Mouse (Mus musculus) midbrain, embryonic 16.5 days (tissue): ENCODE measurements around the gene Wnt1. TPM values are rescaled to one million over a fixed set of nuclear protein-coding genes. Genes with fewer than 3 reads are reported as not detected.
"Not testable (repeated sequence)": the region's sequence is repeated elsewhere in the genome, so short reads cannot be mapped to it uniquely, and the experiment has no call there.

Experiments
- ATAC-seq: fragments of 200-750 bp; cut with Nextera tagmentation; 2 replicates; pipeline ENCODE4 v1.8.0; 2017; ENCODE audit warnings: moderate TSS enrichment
- H3K27ac ChIP-seq: fragments of 300-500 bp; sonication (generic); 2 replicates; pipeline ENCODE4 v1.5.1; 2014; ENCODE audit warnings: mild to moderate bottlenecking, low read length, mixed read lengths
- H3K27me3 ChIP-seq: fragments of 300-500 bp; sonication (generic); 2 replicates; pipeline ENCODE4 v1.6.1; 2014; ENCODE audit warnings: low read depth, low read length, mixed read lengths; ENCODE audit not compliant: control insufficient read depth, insufficient read depth
- H3K36me3 ChIP-seq: fragments of 300-500 bp; sonication (generic); 2 replicates; pipeline ENCODE4 v1.6.1; 2014; ENCODE audit warnings: mild to moderate bottlenecking, low read length, moderate library complexity, mixed read lengths; ENCODE audit not compliant: control insufficient read depth, insufficient read depth
- H3K4me1 ChIP-seq: fragments of 300-500 bp; sonication (generic); 2 replicates; pipeline ENCODE4 v1.6.1; 2014; ENCODE audit warnings: mild to moderate bottlenecking, low read length, mixed read lengths; ENCODE audit not compliant: control insufficient read depth, insufficient read depth
- H3K4me2 ChIP-seq: fragments of 300-500 bp; sonication (generic); 2 replicates; pipeline ENCODE4 v1.6.1; 2014; ENCODE audit warnings: mild to moderate bottlenecking, low read length, mixed read lengths
- H3K4me3 ChIP-seq: fragments of 300-500 bp; sonication (generic); 2 replicates; pipeline ENCODE4 v1.5.1; 2014; ENCODE audit warnings: low read depth, mild to moderate bottlenecking, low read length, moderate library complexity, mixed read lengths
- H3K9ac ChIP-seq: fragments of 300-500 bp; sonication (generic); 2 replicates; pipeline ENCODE4 v1.6.1; 2014; ENCODE audit warnings: low read depth, low read length, mixed read lengths
- H3K9me3 ChIP-seq: fragments of 300-500 bp; sonication (generic); replicated peaks from 2 replicates; pipeline ENCODE4 v1.6.1; 2014; ENCODE audit warnings: mild to moderate bottlenecking, low read length, mixed read lengths; ENCODE audit not compliant: control insufficient read depth, poor library complexity, severe bottlenecking
- WGBS: fragments of 180-500 bp; shearing (Covaris S2); extraction: QIAGEN DNeasy Blood & Tissue Kit; methylation state at CpG from one replicate; pipeline ENCODE4 v1.1.7; 2014; 5-methylcytosine and 5-hydroxymethylcytosine counted together
- polyA plus RNA-seq: library from polyadenylated mRNA; unstranded; fragments of >200 nt; fragmentation: Nextera tagmentation; extraction: Ambion mirVana; gene quantifications from 2 replicates; pipeline ENCODE4 v1.2.1, GENCODE M21; 2015

Wnt1 gene
- 1.2 and 1.3 TPM in 2 replicates for polyA plus RNA-seq

- Histone ChIP-seq H3K9me3 (no peaks in the 10 kb centered on the region; the same call in 1 of the 2 replicates), H3K36me3 (no peaks in the 10 kb centered on the region), H3K4me3 (peak within 1 kb of the TSS; percentile 9; the same call in 1 of the 2 replicates), H3K27ac (no peak within 1 kb of the TSS), H3K9ac (no peak within 1 kb of the TSS), H3K27me3 (peaks cover 77% of the 10 kb centered on the region), H3K4me1 (peaks cover 12% of the 10 kb centered on the region; the same call in 1 of the 2 replicates), H3K4me2 (0 out of 2 replicates have a peak within 1 kb of the TSS, but pooled peaks have one; percentile 17)
- 0 out of 2 replicates have a peak, but pooled peaks have one; percentile 22 for ATAC-seq
- WGBS = 2% methylated on average over 41 of the region's 51 CpGs
Observed at GRCm38 (mm10) chr15:98789661-98790535, at the start of gene Wnt1. Gene Wnt1 (plus strand): TSS chr15:98789857.

- Histone ChIP-seq H3K27me3 (no peaks in the 10 kb centered on the region), H3K9ac (no peak overlapping the region), H3K4me1 (no peaks in the 10 kb centered on the region), H3K4me2 (no peak overlapping the region), H3K4me3 (no peak overlapping the region), H3K9me3 (no peaks in the 10 kb centered on the region), H3K36me3 (peaks cover 39% of the 10 kb centered on the region), H3K27ac (no peak overlapping the region)
- WGBS = 75% methylated on average over 8 of the region's 8 CpGs
- ATAC-seq = no peak
Observed at GRCm38 (mm10) chr15:98740219-98740618, 49.4 kb upstream of the Wnt1 start.

- ATAC-seq = no peak
- Histone ChIP-seq H3K27ac (no peak overlapping the region), H3K9me3 (no peaks in the 10 kb centered on the region), H3K27me3 (no peaks in the 10 kb centered on the region), H3K36me3 (peaks cover 27% of the 10 kb centered on the region), H3K4me2 (no peak overlapping the region), H3K4me3 (no peak overlapping the region), H3K9ac (no peak overlapping the region), H3K4me1 (no peaks in the 10 kb centered on the region)
- WGBS = 90% methylated on average over 8 of the region's 8 CpGs
Observed at GRCm38 (mm10) chr15:98742766-98743428, 46.8 kb upstream of the Wnt1 start.

- H3K9me3 ChIP-seq, H3K27ac ChIP-seq, H3K4me2 ChIP-seq, ATAC-seq, H3K4me1 ChIP-seq, H3K4me3 ChIP-seq, H3K9ac ChIP-seq, H3K27me3 ChIP-seq: not testable (repeated sequence)
- WGBS = 96% methylated on average over 3 of the region's 3 CpGs
- peaks cover 24% of the 10 kb centered on the region for H3K36me3 ChIP-seq
Observed at GRCm38 (mm10) chr15:98743863-98744262, 45.8 kb upstream of the Wnt1 start.

- Histone ChIP-seq H3K27me3 (no peaks in the 10 kb centered on the region), H3K4me1 (no peaks in the 10 kb centered on the region), H3K9ac (no peak overlapping the region), H3K27ac (no peak overlapping the region), H3K9me3 (no peaks in the 10 kb centered on the region), H3K4me2 (no peak overlapping the region), H3K4me3 (no peak overlapping the region), H3K36me3 (peaks cover 3% of the 10 kb centered on the region; the same call in 1 of the 2 replicates)
- WGBS = 89% methylated on average over 10 of the region's 10 CpGs
- no peak for ATAC-seq
Observed at GRCm38 (mm10) chr15:98746344-98746965, 43.2 kb upstream of the Wnt1 start.

- no peaks in the 10 kb centered on the region for H3K9me3 ChIP-seq
- no peak overlapping the region for H3K9ac ChIP-seq
- peaks cover 2% of the 10 kb centered on the region; the same call in 1 of the 2 replicates for H3K36me3 ChIP-seq
- no peaks in the 10 kb centered on the region for H3K27me3 ChIP-seq
- ATAC-seq = no peak
- WGBS = 88% methylated on average over 6 of the region's 6 CpGs
- no peak overlapping the region for H3K4me2 ChIP-seq
- no peak overlapping the region for H3K4me3 ChIP-seq
- no peaks in the 10 kb centered on the region for H3K4me1 ChIP-seq
- H3K27ac ChIP-seq = no peak overlapping the region
Observed at GRCm38 (mm10) chr15:98747296-98747695, 42.4 kb upstream of the Wnt1 start.

- ATAC-seq = no peak
- no peaks in the 10 kb centered on the region for H3K27me3 ChIP-seq
Observed at GRCm38 (mm10) chr15:98749093-98749492, 40.6 kb upstream of the Wnt1 start.

GRCm38 (mm10) chr15:98753021-98753423 lies 36.6 kb upstream of the Wnt1 start:
- Histone ChIP-seq H3K4me3 (no peak overlapping the region), H3K9ac (no peak overlapping the region), H3K9me3 (no peaks in the 10 kb centered on the region), H3K4me2 (no peak overlapping the region), H3K36me3 (no peaks in the 10 kb centered on the region), H3K4me1 (peaks cover 3% of the 10 kb centered on the region; the same call in 1 of the 2 replicates), H3K27ac (no peak overlapping the region), H3K27me3 (no peaks in the 10 kb centered on the region)
- WGBS = 50% methylated on average over 8 of the region's 8 CpGs
- no peak for ATAC-seq

More at GRCm38 (mm10) chr15:98749093-98749492, 40.6 kb upstream of the Wnt1 start:
- Histone ChIP-seq H3K4me3 (no peak overlapping the region), H3K9ac (no peak overlapping the region), H3K27ac (no peak overlapping the region), H3K9me3 (no peaks in the 10 kb centered on the region), H3K4me1 (no peaks in the 10 kb centered on the region; the same call in 1 of the 2 replicates), H3K4me2 (no peak overlapping the region), H3K36me3 (no peaks in the 10 kb centered on the region)
- WGBS = 95% methylated on average over 2 of the region's 2 CpGs
